Mouse (Mus musculus) spleen, adult 2 months (tissue): Measurements from ENCODE around the gene Dis3.

ENCODE experiments used
- CTCF ChIP-seq: fragments of 200-500 bp; IDR thresholded peaks from 2 replicates; pipeline ENCODE4 v1.5.1; 2011; ENCODE audit warnings: mild to moderate bottlenecking, inconsistent platforms; ENCODE audit not compliant: insufficient read depth, insufficient read length, insufficient replicate concordance; ENCODE audit errors: extremely low read depth
- POLR2A ChIP-seq: fragments of 200-500 bp; IDR thresholded peaks from 2 replicates; pipeline ENCODE4 v1.6.1; 2011; ENCODE audit warnings: low read depth, low read length, inconsistent platforms

- TF ChIP-seq CTCF (no peak), POLR2A (no peak)
Measured at GRCm38 (mm10) chr14:99121584-99122339, 22.2 kb upstream of the Dis3 start.
